Mouse (Mus musculus): Measurements from ENCODE around the gene Fancc.
A peak's percentile ranks its signal among the peaks of the same experiment; 100 is the strongest.
"Not testable (repeated sequence)": the region's sequence is repeated elsewhere in the genome, so short reads cannot be mapped to it uniquely, and the experiment has no call there.

Gene Fancc

GRCm38 (mm10) chr13:63515542-63515941 is 18.5 kb upstream of the Fancc start:
- DNase-seq (ENCODE audit: low read depth), result no peak

DNA sequence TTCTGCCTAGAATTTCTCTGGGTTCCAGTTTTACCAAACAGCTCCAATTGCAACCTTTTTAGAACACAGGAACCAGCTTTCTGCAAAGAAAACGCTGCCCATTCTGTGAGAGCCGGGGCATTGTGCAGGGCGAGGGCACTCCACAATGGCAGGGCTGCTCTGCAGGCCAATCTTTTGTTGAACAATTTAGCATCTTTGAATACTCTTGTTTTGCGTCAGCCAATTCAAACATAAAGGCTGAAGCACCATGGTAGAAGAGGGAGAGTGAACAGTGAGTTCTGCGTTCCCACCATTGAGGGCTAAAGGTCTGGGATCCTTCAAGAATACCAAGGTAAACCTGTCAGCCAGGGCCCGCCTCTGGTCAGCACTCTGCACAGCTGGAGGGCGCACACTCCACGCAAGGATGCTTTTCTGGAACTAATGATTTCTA is 17.9 kb upstream of the Fancc start:
- no peak for DNase-seq (ENCODE audit: low read depth)

- DNase-seq (ENCODE audit: low read depth), result no peak
These were observed 16.5 kb upstream of the Fancc start for GRCm38 (mm10) chr13:63513374-63514098.

DNA sequence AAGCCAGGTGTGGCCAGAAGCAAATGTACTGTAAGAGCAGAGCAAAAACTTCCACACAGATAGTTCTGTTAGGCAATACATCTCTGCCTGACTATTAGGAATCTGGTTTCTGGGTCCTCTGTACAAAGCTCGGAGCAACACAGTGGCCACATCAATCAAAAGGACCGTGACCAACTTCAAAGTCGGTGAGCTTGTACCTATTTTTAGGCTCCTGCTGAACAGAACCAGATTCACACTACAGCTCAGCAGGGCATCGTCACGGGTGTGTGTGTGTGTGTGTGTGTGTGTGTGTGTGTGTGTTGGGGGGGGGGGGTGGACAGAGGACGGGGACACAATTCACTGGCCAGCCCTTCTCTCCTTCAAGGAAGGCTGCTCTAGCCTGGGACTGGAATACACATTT is 15.3 kb upstream of the Fancc start:
- no peak for DNase-seq (ENCODE audit: low read depth)

DNA sequence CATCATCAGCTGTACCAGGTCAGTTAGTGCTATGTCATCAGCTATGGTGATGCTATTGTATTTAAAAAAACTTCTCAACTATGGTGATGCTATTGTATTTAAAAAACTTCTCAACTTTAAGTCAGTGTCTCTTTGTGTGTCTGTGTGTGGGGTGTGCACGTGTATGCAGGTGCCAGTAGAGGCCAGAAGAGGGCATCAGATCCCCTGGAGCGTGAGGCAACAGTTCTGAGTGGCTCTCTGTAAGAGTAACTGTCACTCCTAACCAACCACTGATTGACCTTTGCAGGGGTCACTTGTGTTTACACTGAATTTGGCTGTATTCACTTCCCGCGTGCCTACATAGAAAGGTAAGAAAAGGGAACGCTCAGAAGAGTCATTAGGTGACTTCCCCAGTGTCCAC is 10.7 kb upstream of the Fancc start:
- no peak for DNase-seq (ENCODE audit: low read depth)

DNA sequence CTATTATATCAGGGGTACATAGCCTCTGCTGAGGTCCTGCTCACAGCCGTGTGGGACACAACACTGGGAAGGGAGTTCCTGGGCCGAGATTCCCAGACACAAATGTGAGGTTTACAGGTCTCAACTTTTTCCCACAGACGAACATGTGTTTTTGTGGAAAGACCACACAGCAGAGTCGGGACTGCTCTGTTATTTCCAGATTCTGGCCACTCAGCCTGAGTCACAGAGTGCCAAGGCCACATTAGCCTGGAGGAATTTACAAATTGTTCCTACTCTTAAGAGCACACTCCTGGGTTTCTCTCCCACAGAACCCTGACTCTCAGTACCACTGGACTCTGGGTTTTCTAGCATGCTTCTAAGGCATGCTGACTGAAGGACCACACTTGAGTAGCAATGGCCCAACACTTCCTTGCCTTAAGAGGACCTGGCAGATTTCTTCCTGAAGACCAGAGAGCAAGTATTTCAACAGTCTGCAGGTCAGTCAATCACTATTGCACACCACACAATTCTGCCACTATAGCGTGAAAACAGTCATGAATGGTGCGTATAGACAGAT is 10.0 kb upstream of the Fancc start:
- no peak for DNase-seq (ENCODE audit: low read depth)

- no peak for DNase-seq (ENCODE audit: low read depth)
These were observed 9.3 kb upstream of the Fancc start for GRCm38 (mm10) chr13:63506364-63506763.

DNA sequence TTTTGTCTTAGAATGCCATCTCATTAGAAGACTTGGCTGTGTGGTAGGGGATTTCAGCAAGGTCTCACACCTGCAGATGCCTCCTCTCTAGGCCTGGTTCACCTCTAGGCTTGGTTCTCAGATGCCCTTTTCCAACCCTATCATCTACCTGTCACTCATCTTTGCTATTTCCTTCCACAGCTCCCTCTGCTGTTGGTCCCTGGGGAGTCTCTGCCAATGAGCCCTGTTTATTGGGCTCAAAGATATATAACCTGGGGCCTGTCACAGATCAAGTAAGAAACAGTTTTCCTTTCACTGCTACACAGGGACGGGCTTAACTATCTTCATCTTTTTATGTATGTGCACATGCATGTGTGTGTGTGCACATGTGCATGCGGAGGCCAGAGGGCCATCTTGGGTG is 5.3 kb upstream of the Fancc start:
- no peak for DNase-seq (ENCODE audit: low read depth)

- no peak for DNase-seq (ENCODE audit: low read depth)
These were observed 2.4 kb upstream of the Fancc start for GRCm38 (mm10) chr13:63499489-63499888.

DNA sequence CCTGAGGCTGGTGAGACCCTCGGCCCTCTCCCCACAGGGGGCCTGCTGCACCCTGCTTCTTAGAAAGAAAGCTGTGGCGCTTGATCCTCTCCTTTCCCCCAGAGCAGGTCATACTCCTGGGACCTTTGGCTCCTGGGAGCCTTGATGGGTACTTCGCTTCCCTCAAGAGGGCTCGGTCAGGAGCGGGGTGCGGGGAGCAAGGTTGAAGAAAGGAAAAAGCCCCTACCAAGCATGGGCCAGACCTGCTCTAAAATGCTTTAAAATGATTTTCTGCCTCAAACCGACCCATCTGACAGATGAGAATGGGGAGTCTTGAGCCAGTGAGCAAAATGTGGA is 9.4 kb downstream of the Fancc start:
- DNase-seq (ENCODE audit: low read depth), result no peak

DNA sequence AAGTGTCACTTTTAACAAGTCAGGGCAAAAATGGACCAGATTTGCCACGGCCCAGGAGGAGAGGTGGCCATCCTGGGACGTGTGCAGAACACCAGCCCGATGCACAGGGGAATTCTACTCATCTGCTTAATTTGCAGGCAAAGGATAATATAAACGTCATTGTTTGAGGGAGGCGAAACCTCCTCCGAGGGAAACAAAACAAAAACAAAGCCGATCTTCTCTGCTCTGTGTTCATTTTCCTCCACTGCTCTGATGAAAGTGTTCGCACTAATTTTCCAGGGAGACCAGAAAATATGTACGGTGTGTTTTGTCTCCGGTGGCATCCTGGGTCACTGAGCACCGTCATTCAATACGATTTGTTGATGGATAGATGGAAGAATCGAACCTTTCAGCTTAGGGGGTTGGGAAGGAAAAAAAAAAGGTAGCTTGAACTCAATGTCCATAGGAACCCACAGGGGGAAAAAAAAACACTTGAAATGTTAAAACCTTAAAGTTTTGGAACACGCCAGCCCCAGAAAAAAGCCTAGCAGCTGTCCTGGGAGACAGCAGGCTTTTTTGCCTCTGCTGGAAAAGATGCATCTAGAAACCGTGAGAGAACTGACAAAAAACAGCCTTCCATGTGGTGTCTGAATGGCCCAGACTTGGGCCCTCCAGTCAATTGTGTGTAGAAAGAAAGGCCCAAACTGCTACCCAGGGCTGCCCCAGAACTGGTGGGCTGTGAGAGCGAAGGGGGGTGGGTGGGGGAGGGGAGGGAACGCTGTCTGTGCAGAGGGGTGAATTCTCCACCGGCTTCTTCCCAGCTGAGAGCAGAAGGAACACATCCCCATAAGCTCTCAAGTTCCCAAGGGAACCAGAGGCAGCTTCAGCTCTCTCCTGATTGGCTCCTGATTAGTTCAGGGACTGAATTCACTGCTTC is 10.0 kb downstream of the Fancc start:
- DNase-seq (ENCODE audit: low read depth), result no peak

DNA sequence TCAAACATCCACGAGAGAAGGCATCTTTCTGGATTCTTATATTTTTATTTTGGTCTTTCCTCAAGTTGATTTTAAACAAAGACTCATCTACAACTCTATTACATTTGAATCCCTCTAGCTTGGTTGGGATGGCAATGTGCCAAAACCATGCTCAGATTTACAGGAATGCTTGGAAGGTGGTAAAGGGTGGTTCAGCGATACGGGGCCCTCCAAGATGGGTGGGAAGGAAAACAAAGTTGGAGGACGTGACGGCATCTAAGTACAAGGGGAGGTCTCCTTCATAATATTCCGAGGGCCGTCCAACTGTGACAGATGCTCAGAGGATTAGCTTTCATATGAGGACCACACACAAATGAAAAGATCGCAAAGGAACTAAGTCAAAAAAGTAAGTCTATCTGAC is 21.7 kb downstream of the Fancc start:
- no peak for DNase-seq (ENCODE audit: low read depth)

- DNase-seq (ENCODE audit: low read depth), result peak; percentile 47
These were observed 44.2 kb downstream of the Fancc start for GRCm38 (mm10) chr13:63452898-63453297.

DNA sequence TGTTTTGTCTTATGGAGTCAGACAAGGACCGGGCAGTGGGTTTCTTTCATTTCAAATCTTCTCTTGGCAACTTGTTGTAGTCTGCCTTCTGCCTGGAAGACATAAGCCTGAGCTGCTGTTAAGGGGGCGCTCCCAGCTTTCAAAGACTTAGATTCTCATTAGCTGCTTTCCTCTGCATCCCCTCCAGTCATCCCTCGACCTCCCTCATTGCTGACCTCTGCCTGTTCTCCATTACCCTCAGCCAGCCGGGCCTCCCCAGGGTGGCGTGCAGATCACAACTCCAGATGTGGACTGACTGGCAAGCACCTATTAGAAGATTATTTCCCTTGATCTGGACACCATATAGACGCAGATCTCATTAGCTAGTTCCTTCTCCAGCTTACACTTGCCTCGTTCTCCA is 45.9 kb downstream of the Fancc start:
- DNase-seq (ENCODE audit: low read depth), result no peak

DNA sequence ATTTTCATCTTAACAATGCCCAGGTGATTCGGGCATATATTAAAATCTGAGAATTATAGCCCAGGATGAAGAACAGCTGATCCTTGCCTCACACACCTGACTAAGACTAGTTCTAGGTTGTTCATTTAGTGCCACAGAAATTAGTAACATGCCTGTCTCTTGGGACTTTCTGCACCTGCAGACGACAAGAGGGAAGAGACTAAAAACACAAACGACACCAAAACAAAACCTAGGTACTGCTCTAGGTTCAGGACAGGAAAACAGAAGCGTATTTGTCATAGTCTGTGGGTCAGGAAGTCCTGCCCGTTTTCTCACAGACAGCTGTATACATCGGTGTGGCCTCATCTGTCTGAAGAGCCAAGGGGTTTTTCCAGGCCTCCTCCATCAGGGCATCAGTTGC is 51.7 kb downstream of the Fancc start:
- DNase-seq (ENCODE audit: low read depth), result no peak

DNA sequence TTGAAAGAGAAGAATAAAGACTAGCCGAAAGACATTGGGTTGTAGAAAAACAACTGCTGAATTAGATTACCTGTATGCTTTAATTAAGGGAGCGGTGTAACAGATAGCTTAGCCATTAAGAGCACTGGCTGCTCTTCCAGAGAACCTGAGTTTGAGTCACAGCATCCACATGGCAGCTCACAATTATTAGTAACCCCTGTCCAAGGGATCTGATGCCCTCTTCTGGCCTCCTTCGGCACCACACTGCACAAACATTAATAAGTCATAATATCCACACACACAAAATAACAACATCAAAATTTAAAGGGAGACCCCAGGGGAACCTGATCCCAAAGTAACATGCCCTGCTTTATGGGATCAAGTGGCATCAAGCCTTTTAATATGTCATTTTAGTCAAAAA is 64.3 kb downstream of the Fancc start:
- DNase-seq (ENCODE audit: low read depth), result no peak

- no peak for DNase-seq (ENCODE audit: low read depth)
These were observed 65.3 kb downstream of the Fancc start for GRCm38 (mm10) chr13:63431857-63432191.

DNA sequence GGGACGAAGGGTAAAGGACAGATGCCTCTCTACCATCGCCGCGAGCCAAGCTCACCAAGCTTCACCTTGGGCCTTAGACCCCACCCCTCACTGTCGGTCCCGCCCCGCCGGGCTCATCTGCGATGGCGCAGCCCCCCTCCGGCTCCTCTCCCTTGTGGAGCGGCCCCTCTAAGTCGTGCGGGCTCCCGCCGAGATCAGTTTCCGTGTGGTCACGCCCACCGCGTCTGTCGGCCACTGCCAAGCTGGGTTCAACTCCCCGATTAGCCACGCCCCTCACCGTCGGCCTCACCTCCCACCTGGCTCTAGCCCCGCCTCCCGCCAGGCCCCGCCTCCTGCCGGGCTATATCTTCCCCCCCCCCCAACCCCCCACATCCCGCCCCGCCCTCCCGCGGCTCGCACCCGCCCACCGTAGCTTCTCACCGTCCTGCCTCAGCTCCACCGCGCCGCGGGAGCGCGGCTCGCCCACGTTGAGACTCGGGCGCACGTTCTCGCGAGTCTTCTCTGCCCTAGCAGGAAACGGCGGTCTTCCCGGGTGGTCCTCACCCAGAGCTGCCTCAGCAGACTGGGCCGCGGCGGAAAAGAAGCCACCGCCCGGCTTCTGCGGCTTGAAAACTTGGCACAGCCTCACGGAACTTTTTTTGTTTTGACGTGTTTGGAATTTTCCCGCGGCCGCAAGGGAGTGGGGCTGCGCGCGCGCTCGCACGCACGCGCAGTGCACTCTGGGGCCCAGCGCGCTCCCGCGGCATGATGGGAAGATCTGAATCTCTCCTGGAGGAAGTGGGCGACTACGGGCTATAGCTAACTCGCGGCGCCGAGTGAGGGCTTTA is 65.8 kb downstream of the Fancc start:
- peak; percentile 88 for DNase-seq (ENCODE audit: low read depth)

GRCm38 (mm10) chr13:63430681-63431029 is 66.4 kb downstream of the Fancc start:
- peak; percentile 9 for DNase-seq (ENCODE audit: low read depth)

- DNase-seq (ENCODE audit: low read depth), result no peak
These were observed 66.9 kb downstream of the Fancc start for GRCm38 (mm10) chr13:63430206-63430605.

DNA sequence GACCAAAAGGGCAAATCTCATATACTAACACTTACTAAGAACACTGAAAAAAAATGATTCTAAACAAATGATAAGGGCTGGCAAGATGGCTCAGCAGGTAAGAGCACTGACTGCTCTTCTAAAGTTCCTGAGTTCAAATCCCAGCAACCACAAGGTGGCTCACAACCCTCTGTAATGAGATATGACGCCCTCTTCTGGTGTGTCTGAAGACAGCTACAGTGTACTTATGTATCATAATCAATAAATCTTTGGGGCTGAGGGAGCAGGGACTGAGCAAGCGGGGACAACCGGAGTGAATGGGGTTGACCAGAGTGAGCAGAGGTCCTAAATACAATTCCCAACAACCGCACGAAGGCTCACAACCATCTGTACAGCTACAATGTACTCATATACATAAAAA is 68.9 kb downstream of the Fancc start:
- DNase-seq (ENCODE audit: low read depth), result not testable (repeated sequence)

DNA sequence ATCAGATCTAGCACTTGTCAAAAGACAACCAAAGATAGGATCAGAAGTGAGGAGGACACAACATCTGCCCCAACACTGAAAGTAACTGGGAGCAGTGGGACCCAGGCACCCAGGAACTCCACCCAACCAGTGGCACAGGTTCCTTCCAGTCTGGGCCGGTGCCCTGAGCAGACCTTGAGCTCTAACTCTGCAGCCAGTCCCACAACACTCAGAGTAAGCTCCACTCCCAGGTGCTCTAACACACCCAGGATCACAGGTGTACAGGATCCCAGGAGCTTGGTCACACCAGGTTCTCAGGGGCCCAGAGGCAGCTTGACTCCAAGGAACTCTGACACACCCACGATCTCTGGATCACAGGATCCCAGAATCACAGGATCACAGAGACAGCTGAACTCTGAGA is 74.0 kb downstream of the Fancc start:
- DNase-seq (ENCODE audit: low read depth), result no peak

- DNase-seq (ENCODE audit: low read depth), result peak; percentile 40
These were observed 75.9 kb downstream of the Fancc start for GRCm38 (mm10) chr13:63421225-63421624.
